Comparison of ENCODE assay signal across 8 mouse cellular contexts in genomic region chr11:76524947-76525346, GRCm38 (mm10).
A peak's percentile ranks its signal among the peaks of the same experiment; 100 is the strongest.
DNase-seq lines count a peak whose midpoint lies in the region; ATAC-seq and TF ChIP-seq lines count a peak whose summit lies in the region.

No protein-coding gene starts in this region.

- TF ChIP-seq CTCF in heart, postnatal 0 days (IDR thresholded peaks at IDR 0.05; ENCODE audit: low read depth), result peak; percentile 99

- H3K4me1 ChIP-seq in heart, postnatal 0 days (ENCODE audit: control insufficient read depth, insufficient read depth), result no peaks in the 10 kb centered on the region

- intact Hi-C loops in heart, postnatal 25 days (cut with DNase I), result loop anchor here (1.0 to 5.0 kb wide), 2 partner anchors 53 to 122 kb away; no protein-coding TSS in a partner anchor

- no peak for TF ChIP-seq EP300 in heart, postnatal 0 days (IDR thresholded peaks at IDR 0.05; ENCODE audit: low read depth)

- H3K27ac ChIP-seq in heart, postnatal 0 days (ENCODE audit: low read depth), result no peak overlapping the region

- H3K27me3 ChIP-seq in heart, postnatal 0 days (ENCODE audit: control insufficient read depth, insufficient read depth, low read length), result no peaks in the 10 kb centered on the region

- no peak overlapping the region for H3K4me2 ChIP-seq in heart, postnatal 0 days (ENCODE audit: low read depth, low read length)

- DNase-seq in heart, adult 11 months, result peak; percentile 92
- no peak for DNase-seq in heart, postnatal 25 days (ENCODE audit: low spot score)
- peak; percentile 80 for DNase-seq in ZHBTc4 (ENCODE audit: low read depth, low spot score)
- DNase-seq in cerebellum, postnatal 36 days, result peak; percentile 60 to 71
- peak; percentile 76 for DNase-seq in heart, postnatal 0 days (ENCODE audit: low spot score)
- peak; percentile 72 to 73 for DNase-seq in kidney, postnatal 25 days
- DNase-seq in lung, postnatal 10 days, result peak; percentile 85
- DNase-seq in retina, embryonic 14.5 days (ENCODE audit: low spot score), result peak; percentile 88

- H3K9ac ChIP-seq in heart, postnatal 0 days (replicated peaks; ENCODE audit: low read depth, low read length), result no peak overlapping the region

- H3K4me3 ChIP-seq in heart, postnatal 0 days (ENCODE audit: low read depth, low read length), result no peak overlapping the region

- peak; percentile 62 for ATAC-seq in heart, postnatal 0 days (ENCODE audit: insufficient read depth, low read depth)

- WGBS in heart, postnatal 0 days, result 6% methylated on average over 8 of the region's 8 CpGs

- H3K36me3 ChIP-seq in heart, postnatal 0 days (replicated peaks; ENCODE audit: control insufficient read depth, insufficient read depth, low read length), result no peaks in the 10 kb centered on the region

- H3K9me3 ChIP-seq in heart, postnatal 0 days (replicated peaks; ENCODE audit: control insufficient read depth, low read length), result no peaks in the 10 kb centered on the region
